19 mouse cellular contexts compared by ENCODE assay signal in genomic region chr10:10094113-10094512, GRCm38 (mm10).
A peak's percentile ranks its signal among the peaks of the same experiment; 100 is the strongest.
DNase-seq lines count a peak whose midpoint lies in the region; ATAC-seq and TF ChIP-seq lines count a peak whose summit lies in the region.
"Had no signal": no experiment of that assay in that cellular context is flagged by ENCODE, and none has a peak within 500 bp of the region (broad histone marks: within the 10 kb centered on the region; RNA-seq: fewer than 3 reads in every experiment).

No protein-coding gene starts in this region.

- TF ChIP-seq POLR2A in cortical plate, adult 2 months (IDR thresholded peaks at IDR 0.05; ENCODE audit: extremely low read depth, insufficient read depth, low read length) = no peak

- ATAC-seq in frontal cortex, adult (ENCODE audit: low TSS enrichment) = peak; percentile 69
- no peak for ATAC-seq in hindbrain, embryonic 12.5 days (ENCODE audit: low FRiP score)
- ATAC-seq: forebrain, embryonic 14.5 days; forebrain, embryonic 16.5 days had no signal

- no peak overlapping the region for H3K4me3 ChIP-seq in layer of hippocampus, adult 2 months
- no peak overlapping the region for H3K4me3 ChIP-seq in cortical plate, adult 2 months (ENCODE audit: insufficient read depth, low read length)
- no peak overlapping the region for H3K4me3 ChIP-seq in hindbrain, embryonic 12.5 days
- H3K4me3 ChIP-seq: embryonic facial prominence, embryonic 13.5 days; embryonic facial prominence, embryonic 15.5 days; erythroblast, embryonic 14.5 days; forebrain, embryonic 10.5 days; forebrain, embryonic 12.5 days had no signal

- no peak for TF ChIP-seq CTCF in layer of hippocampus, adult 2 months (conservative IDR thresholded peaks at IDR 0.05)
- no peak for TF ChIP-seq CTCF in cortical plate, adult 2 months (IDR thresholded peaks at IDR 0.05; ENCODE audit: extremely low read depth, insufficient read depth, low read length)

- no peaks in the 10 kb centered on the region for H3K36me3 ChIP-seq in hindbrain, embryonic 12.5 days
- H3K36me3 ChIP-seq: embryonic facial prominence, embryonic 13.5 days; embryonic facial prominence, embryonic 15.5 days; forebrain, embryonic 10.5 days; forebrain, embryonic 12.5 days had no signal

- H3K27ac ChIP-seq in layer of hippocampus, adult 2 months = peak overlapping the region; percentile 83
- H3K27ac ChIP-seq in cortical plate, adult 2 months (ENCODE audit: insufficient read depth, low read length) = peak overlapping the region; percentile 94
- H3K27ac ChIP-seq in hindbrain, embryonic 12.5 days = no peak overlapping the region
- H3K27ac ChIP-seq: embryonic facial prominence, embryonic 13.5 days; embryonic facial prominence, embryonic 15.5 days; forebrain, embryonic 10.5 days; forebrain, embryonic 12.5 days had no signal

- no peak overlapping the region for H3K9ac ChIP-seq in hindbrain, embryonic 12.5 days
- H3K9ac ChIP-seq: embryonic facial prominence, embryonic 13.5 days; embryonic facial prominence, embryonic 15.5 days; forebrain, embryonic 12.5 days had no signal

- no peak overlapping the region for H3K4me2 ChIP-seq in hindbrain, embryonic 12.5 days (replicated peaks)
- H3K4me2 ChIP-seq: embryonic facial prominence, embryonic 13.5 days; embryonic facial prominence, embryonic 15.5 days; forebrain, embryonic 12.5 days had no signal

- WGBS in hindbrain, embryonic 12.5 days = 93% methylated on average over 1 of the region's 1 CpGs

- peaks cover 2% of the 10 kb centered on the region; the same call in 1 of the 2 replicates for H3K4me1 ChIP-seq in cortical plate, adult 2 months (ENCODE audit: control insufficient read depth, insufficient read depth, low read length)
- H3K4me1 ChIP-seq in hindbrain, embryonic 12.5 days = no peaks in the 10 kb centered on the region
- H3K4me1 ChIP-seq: embryonic facial prominence, embryonic 13.5 days; embryonic facial prominence, embryonic 15.5 days; forebrain, embryonic 10.5 days; forebrain, embryonic 12.5 days had no signal

- no peaks in the 10 kb centered on the region for H3K9me3 ChIP-seq in hindbrain, embryonic 12.5 days (replicated peaks)
- H3K9me3 ChIP-seq: embryonic facial prominence, embryonic 13.5 days; embryonic facial prominence, embryonic 15.5 days; forebrain, embryonic 10.5 days; forebrain, embryonic 12.5 days had no signal

- no peaks in the 10 kb centered on the region for H3K27me3 ChIP-seq in hindbrain, embryonic 12.5 days
- H3K27me3 ChIP-seq: embryonic facial prominence, embryonic 13.5 days; embryonic facial prominence, embryonic 15.5 days; forebrain, embryonic 12.5 days had no signal

- DNase-seq in frontal cortex, postnatal 25 days (ENCODE audit: low spot score in 2 of 2) = no peak
- no peak for DNase-seq in layer of hippocampus, adult 2 months (ENCODE audit: low spot score in 2 of 2)
- DNase-seq in layer of hippocampus, adult 11-12 months (ENCODE audit: low spot score) = no peak
- peak; percentile 35 for DNase-seq in right cerebral cortex, adult 18-20 months
- DNase-seq in right cerebral cortex, postnatal 4 days = no peak
- DNase-seq: adrenal gland, adult 2 months; adrenal gland, postnatal 10 days; adrenal gland, postnatal 25 days; embryo, embryonic 11 days had no signal
